Mouse (Mus musculus): ENCODE measurements around the gene Adamts17. TPM values are rescaled to one million over a fixed set of nuclear protein-coding genes. Genes with fewer than 3 reads are reported as not detected.
A peak's percentile ranks its signal among the peaks of the same experiment; 100 is the strongest.

The Adamts17 gene
- polyA plus RNA-seq, 1 experiment from 2014 or later = 1.9 TPM

DNA sequence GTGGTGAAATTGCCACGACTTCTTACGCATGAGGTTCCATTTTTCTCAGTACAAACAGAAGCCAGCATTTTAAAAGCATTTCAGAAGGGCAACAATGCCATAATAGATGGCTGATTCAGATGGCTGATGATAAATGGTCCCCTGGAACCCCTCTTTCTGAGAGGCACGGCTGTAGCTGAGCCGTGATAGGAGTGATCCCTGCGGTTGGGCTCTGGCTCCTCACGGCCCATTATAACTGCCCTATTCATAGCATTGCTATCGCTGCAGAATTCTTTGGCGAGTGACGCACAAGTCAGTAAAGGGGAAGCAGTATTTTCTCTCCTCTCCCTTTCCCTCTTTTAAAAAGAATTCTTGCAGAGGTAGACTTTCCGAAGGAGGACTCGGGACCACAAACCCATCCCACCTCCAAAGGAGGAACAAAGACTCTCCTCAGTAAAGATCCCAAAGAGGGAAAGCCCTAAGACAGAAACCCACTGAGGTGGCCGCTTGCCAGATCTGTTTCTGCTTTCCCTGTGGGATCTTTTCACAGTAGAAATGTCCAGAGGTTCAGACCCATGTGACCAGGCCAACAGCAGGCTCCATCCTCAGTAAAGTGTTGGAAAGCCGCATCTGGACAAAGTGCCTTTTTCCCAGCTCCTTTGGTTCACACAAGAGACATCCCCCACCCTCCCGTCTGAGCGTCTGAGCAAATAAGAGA lies 204.7 kb downstream of the Adamts17 start:
- Histone ChIP-seq H3K27me3 (ENCODE audit: control insufficient read depth, insufficient read depth, low read length) (no peaks in the 10 kb centered on the region), H3K4me2 (replicated peaks; ENCODE audit: low read depth, low read length) (no peak overlapping the region), H3K27ac (ENCODE audit: low read depth, low read length) (no peak overlapping the region), H3K4me3 (ENCODE audit: low read depth, low read length) (no peak overlapping the region), H3K9ac (ENCODE audit: low read depth, low read length) (no peak overlapping the region), H3K9me3 (ENCODE audit: control insufficient read depth, low read length) (no peaks in the 10 kb centered on the region), H3K36me3 (ENCODE audit: control insufficient read depth, insufficient read depth, low read length) (no peaks in the 10 kb centered on the region), H3K4me1 (replicated peaks; ENCODE audit: control insufficient read depth, insufficient read depth, low read length) (no peaks in the 10 kb centered on the region)
- ATAC-seq (ENCODE audit: low FRiP score) (no peak), DNase-seq (ENCODE audit: low spot score) (no peak)
- 79% methylated on average over 15 of the region's 15 CpGs for WGBS

DNA sequence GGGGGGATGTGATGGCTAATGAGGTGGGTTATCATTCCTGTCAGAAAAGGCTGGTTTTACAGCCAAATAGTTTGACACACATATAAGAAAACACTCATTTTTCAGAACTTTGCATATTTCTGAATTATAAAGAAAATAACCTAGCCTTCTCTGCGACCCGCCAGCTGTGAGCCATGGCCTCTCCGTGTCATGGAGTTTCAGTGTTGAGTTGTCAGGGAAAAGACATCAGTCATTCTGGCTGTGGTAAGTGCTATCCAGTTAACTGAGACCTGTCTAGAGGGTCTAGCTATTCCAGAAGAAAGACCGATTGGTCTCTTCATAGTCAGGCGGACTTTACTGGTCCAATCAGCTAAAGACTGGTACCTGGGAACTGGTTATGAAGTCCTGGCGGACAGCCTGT lies 205.7 kb downstream of the Adamts17 start:
- DNase-seq (ENCODE audit: low spot score) = no peak
- ATAC-seq (ENCODE audit: low FRiP score) = no peak
- Histone ChIP-seq H3K27ac (ENCODE audit: low read depth, low read length) (no peak overlapping the region), H3K36me3 (ENCODE audit: control insufficient read depth, insufficient read depth, low read length) (no peaks in the 10 kb centered on the region), H3K4me1 (replicated peaks; ENCODE audit: control insufficient read depth, insufficient read depth, low read length) (no peaks in the 10 kb centered on the region), H3K4me2 (replicated peaks; ENCODE audit: low read depth, low read length) (no peak overlapping the region), H3K4me3 (ENCODE audit: low read depth, low read length) (no peak overlapping the region), H3K9ac (ENCODE audit: low read depth, low read length) (no peak overlapping the region), H3K27me3 (ENCODE audit: control insufficient read depth, insufficient read depth, low read length) (no peaks in the 10 kb centered on the region), H3K9me3 (ENCODE audit: control insufficient read depth, low read length) (no peaks in the 10 kb centered on the region)
- whole genome bisulfite sequencing = 98% methylated on average over 6 of the region's 6 CpGs

DNA sequence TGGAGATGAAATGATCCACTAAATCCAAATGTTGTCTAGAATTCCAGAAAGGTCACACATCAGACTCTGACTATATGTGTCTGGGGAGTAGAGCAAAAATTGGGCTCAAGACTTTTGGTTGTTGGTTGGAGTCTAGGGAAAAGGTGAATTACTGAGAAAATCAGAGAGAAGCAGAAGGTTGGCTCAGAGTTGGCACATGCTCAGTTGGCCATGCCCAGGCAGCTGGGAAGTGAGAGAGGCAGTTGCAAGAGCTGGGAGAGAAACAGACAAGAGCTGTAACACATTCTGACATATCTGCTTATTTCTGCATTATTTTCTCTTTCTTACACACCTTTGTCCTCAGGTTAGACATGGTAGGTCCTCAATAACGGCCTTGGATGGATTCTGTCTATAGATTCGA lies 209.7 kb downstream of the Adamts17 start:
- Histone ChIP-seq H3K9me3 (ENCODE audit: control insufficient read depth, low read length) (no peaks in the 10 kb centered on the region), H3K4me1 (replicated peaks; ENCODE audit: control insufficient read depth, insufficient read depth, low read length) (no peaks in the 10 kb centered on the region), H3K27ac (ENCODE audit: low read depth, low read length) (no peak overlapping the region), H3K4me3 (ENCODE audit: low read depth, low read length) (no peak overlapping the region), H3K27me3 (ENCODE audit: control insufficient read depth, insufficient read depth, low read length) (no peaks in the 10 kb centered on the region), H3K9ac (ENCODE audit: low read depth, low read length) (no peak overlapping the region), H3K4me2 (replicated peaks; ENCODE audit: low read depth, low read length) (no peak overlapping the region), H3K36me3 (ENCODE audit: control insufficient read depth, insufficient read depth, low read length) (no peaks in the 10 kb centered on the region)
- DNase-seq (ENCODE audit: low spot score) = no peak
- WGBS = 92% methylated on average over 2 of the region's 2 CpGs
- ATAC-seq (ENCODE audit: low FRiP score) = no peak

DNA sequence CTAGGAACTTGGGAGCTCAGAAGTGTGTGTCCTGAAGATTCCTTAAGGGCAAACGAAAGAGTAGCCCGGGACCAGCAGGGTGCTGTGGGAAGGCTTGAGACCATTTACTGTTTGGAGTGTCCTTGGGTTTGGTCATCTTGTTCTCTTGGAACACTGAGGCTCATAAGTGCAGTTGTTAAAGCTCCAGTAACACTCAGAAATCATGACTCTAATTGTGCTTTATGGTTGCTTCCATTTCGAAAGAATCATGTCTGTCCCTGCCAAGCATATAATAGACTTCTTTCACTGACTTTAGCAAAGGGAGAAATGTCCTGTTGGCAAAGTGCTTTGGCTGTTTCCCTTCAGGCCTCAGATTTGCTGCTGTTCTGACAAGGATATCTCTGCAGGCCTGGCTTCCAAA lies 210.9 kb downstream of the Adamts17 start:
- no peaks in the 10 kb centered on the region for H3K27me3 ChIP-seq (ENCODE audit: control insufficient read depth, insufficient read depth, low read length)
- ATAC-seq (ENCODE audit: low FRiP score) = no peak
- DNase-seq (ENCODE audit: low spot score) = no peak
- H3K27ac ChIP-seq (ENCODE audit: low read depth, low read length) = no peak overlapping the region
- H3K9ac ChIP-seq (ENCODE audit: low read depth, low read length) = no peak overlapping the region
- 93% methylated on average over 3 of the region's 3 CpGs for WGBS
- H3K4me2 ChIP-seq (replicated peaks; ENCODE audit: low read depth, low read length) = no peak overlapping the region
- H3K4me3 ChIP-seq (ENCODE audit: low read depth, low read length) = no peak overlapping the region
- no peaks in the 10 kb centered on the region for H3K9me3 ChIP-seq (ENCODE audit: control insufficient read depth, low read length)
- H3K36me3 ChIP-seq (ENCODE audit: control insufficient read depth, insufficient read depth, low read length) = no peaks in the 10 kb centered on the region
- no peaks in the 10 kb centered on the region for H3K4me1 ChIP-seq (replicated peaks; ENCODE audit: control insufficient read depth, insufficient read depth, low read length)

DNA sequence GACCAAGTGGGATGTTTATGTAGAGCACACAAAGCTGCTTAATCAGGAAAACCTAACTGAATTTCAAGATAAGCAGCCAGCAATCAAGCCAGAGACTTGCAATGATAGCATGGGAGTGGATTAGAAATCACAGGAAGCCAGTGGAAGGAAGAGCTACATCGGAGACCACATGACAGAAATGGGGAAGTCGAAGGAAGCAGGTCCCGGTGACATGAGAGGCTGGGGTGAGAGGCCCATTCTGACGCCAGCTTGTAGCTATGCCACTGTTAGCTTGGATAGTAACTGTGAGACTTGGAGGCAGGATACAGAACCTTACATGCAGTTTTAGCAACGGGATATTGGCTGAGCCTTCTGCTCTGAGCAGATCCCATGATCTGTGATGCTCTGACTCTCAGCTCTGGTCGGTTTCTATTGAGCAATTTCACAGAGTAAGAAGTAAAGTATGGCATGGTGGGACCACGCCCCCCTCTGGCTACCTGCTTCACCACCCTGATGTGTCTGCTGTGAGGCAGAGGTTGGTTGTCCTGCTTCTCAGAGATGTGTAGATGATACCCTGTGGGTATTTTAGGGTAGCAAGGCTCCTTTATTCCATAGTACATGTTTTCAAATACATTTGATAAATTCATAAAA lies 211.7 kb downstream of the Adamts17 start:
- Histone ChIP-seq H3K4me3 (ENCODE audit: low read depth, low read length) (no peak overlapping the region), H3K27ac (ENCODE audit: low read depth, low read length) (no peak overlapping the region), H3K27me3 (ENCODE audit: control insufficient read depth, insufficient read depth, low read length) (no peaks in the 10 kb centered on the region), H3K4me2 (replicated peaks; ENCODE audit: low read depth, low read length) (no peak overlapping the region), H3K9me3 (ENCODE audit: control insufficient read depth, low read length) (no peaks in the 10 kb centered on the region), H3K4me1 (replicated peaks; ENCODE audit: control insufficient read depth, insufficient read depth, low read length) (no peaks in the 10 kb centered on the region), H3K9ac (ENCODE audit: low read depth, low read length) (no peak overlapping the region), H3K36me3 (ENCODE audit: control insufficient read depth, insufficient read depth, low read length) (no peaks in the 10 kb centered on the region)
- ATAC-seq (ENCODE audit: low FRiP score) (no peak), DNase-seq (ENCODE audit: low spot score) (no peak)
- WGBS = 84% methylated on average over 7 of the region's 7 CpGs

DNA sequence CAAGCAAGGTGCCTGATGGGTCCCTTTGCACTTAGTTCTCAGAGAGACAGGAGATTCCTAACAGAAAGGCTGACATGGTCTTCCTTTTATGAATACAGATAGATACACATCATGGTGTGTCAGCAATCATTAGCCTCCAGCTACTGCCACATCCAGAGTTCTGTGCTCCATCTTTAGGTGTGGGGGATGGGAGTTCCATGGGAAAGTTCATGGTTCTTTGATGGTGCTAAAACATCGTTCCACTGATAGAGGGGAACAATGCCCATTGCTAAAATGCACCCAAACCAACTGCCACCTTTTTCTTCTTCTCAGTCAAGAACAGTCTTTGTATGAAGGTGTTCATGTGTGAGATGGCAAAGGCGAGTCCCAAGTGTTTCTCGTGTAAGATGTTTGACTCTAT lies 215.3 kb downstream of the Adamts17 start:
- Histone ChIP-seq H3K36me3 (ENCODE audit: control insufficient read depth, insufficient read depth, low read length) (no peaks in the 10 kb centered on the region), H3K9ac (ENCODE audit: low read depth, low read length) (no peak overlapping the region), H3K4me1 (replicated peaks; ENCODE audit: control insufficient read depth, insufficient read depth, low read length) (no peaks in the 10 kb centered on the region), H3K4me2 (replicated peaks; ENCODE audit: low read depth, low read length) (no peak overlapping the region), H3K27me3 (ENCODE audit: control insufficient read depth, insufficient read depth, low read length) (no peaks in the 10 kb centered on the region), H3K9me3 (ENCODE audit: control insufficient read depth, low read length) (no peaks in the 10 kb centered on the region), H3K27ac (ENCODE audit: low read depth, low read length) (no peak overlapping the region), H3K4me3 (ENCODE audit: low read depth, low read length) (no peak overlapping the region)
- DNase-seq (ENCODE audit: low spot score) (no peak), ATAC-seq (ENCODE audit: low FRiP score) (no peak)
- 92% methylated on average over 3 of the region's 3 CpGs for WGBS

DNA sequence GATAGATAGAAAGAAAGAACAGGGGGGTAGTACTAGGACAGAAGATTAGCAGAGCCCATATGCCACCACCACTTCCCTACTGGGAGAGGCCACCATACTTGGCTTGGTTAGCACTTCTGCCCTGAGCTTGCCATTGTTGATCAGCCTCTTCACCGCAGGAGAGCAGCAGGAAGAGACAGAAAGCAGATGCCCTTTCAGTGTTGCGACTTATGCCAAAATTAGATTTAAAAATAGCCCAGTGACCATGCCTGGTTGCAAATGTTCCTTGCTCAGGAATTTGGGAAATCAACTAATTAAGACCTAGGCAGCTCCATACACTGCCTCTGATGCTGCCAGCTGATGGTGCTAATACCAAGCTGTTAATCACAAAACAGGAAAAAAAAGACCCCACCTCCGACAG lies 216.0 kb downstream of the Adamts17 start:
- H3K9me3 ChIP-seq (ENCODE audit: control insufficient read depth, low read length) = no peaks in the 10 kb centered on the region
- WGBS = 82% methylated on average over 3 of the region's 3 CpGs
- DNase-seq (ENCODE audit: low spot score) = no peak
- no peak for ATAC-seq (ENCODE audit: low FRiP score)
- no peak overlapping the region for H3K4me2 ChIP-seq (replicated peaks; ENCODE audit: low read depth, low read length)
- H3K9ac ChIP-seq (ENCODE audit: low read depth, low read length) = no peak overlapping the region
- H3K4me3 ChIP-seq (ENCODE audit: low read depth, low read length) = no peak overlapping the region
- H3K4me1 ChIP-seq (replicated peaks; ENCODE audit: control insufficient read depth, insufficient read depth, low read length) = no peaks in the 10 kb centered on the region
- H3K36me3 ChIP-seq (ENCODE audit: control insufficient read depth, insufficient read depth, low read length) = no peaks in the 10 kb centered on the region
- H3K27me3 ChIP-seq (ENCODE audit: control insufficient read depth, insufficient read depth, low read length) = no peaks in the 10 kb centered on the region
- H3K27ac ChIP-seq (ENCODE audit: low read depth, low read length) = no peak overlapping the region

DNA sequence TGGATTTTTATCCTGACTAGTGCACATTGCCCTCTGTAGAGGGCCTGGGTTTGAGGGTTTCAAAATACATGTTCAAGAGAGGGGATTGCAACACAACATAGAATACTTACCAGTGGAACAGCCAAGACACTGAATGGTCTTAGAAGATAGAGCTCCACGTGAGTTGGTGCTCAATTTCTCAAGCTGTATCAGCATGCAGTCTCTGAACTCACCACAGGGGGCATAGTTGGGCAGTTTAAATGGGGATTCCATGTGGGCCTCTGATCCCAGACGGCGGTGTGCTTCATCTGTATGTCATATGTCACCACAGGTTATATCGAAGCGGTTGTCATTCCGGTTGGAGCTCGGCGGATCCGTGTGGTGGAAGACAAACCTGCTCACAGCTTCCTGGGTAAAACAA lies 222.2 kb downstream of the Adamts17 start:
- Histone ChIP-seq H3K4me2 (replicated peaks; ENCODE audit: low read depth, low read length) (no peak overlapping the region), H3K9ac (ENCODE audit: low read depth, low read length) (no peak overlapping the region), H3K36me3 (ENCODE audit: control insufficient read depth, insufficient read depth, low read length) (no peaks in the 10 kb centered on the region), H3K4me3 (ENCODE audit: low read depth, low read length) (no peak overlapping the region), H3K4me1 (replicated peaks; ENCODE audit: control insufficient read depth, insufficient read depth, low read length) (no peaks in the 10 kb centered on the region), H3K27ac (ENCODE audit: low read depth, low read length) (no peak overlapping the region), H3K9me3 (ENCODE audit: control insufficient read depth, low read length) (no peaks in the 10 kb centered on the region), H3K27me3 (ENCODE audit: control insufficient read depth, insufficient read depth, low read length) (no peaks in the 10 kb centered on the region)
- WGBS = 76% methylated on average over 9 of the region's 9 CpGs
- DNase-seq (ENCODE audit: low spot score) (peak; percentile 59), ATAC-seq (ENCODE audit: low FRiP score) (no peak)

DNA sequence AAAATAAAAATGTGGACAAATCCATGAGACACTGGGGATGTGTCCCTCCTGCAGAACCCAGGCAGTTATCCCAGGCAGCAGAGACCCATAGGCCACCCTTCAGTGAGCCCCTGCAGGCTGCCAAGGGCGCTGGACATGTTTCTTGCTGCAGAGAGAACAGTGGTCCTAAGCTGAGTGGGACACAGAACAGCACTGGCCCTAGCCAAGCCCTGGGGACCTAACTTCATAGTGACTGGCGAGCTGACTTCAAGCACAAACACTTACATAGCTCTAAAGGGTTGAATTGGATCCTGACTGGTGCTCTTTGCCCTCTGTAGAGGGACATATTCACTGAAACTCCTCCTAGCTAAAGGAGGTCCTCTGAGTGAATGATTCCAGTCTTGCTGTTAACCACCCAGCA lies 223.0 kb downstream of the Adamts17 start:
- ATAC-seq (ENCODE audit: low FRiP score) (no peak), DNase-seq (ENCODE audit: low spot score) (no peak)
- Histone ChIP-seq H3K9ac (ENCODE audit: low read depth, low read length) (no peak overlapping the region), H3K27ac (ENCODE audit: low read depth, low read length) (no peak overlapping the region), H3K9me3 (ENCODE audit: control insufficient read depth, low read length) (no peaks in the 10 kb centered on the region), H3K4me3 (ENCODE audit: low read depth, low read length) (no peak overlapping the region), H3K36me3 (ENCODE audit: control insufficient read depth, insufficient read depth, low read length) (no peaks in the 10 kb centered on the region), H3K4me1 (replicated peaks; ENCODE audit: control insufficient read depth, insufficient read depth, low read length) (no peaks in the 10 kb centered on the region), H3K27me3 (ENCODE audit: control insufficient read depth, insufficient read depth, low read length) (no peaks in the 10 kb centered on the region), H3K4me2 (replicated peaks; ENCODE audit: low read depth, low read length) (no peak overlapping the region)
- 80% methylated on average over 2 of the region's 2 CpGs for WGBS
